Mouse (Mus musculus) adrenal gland, adult (tissue): ENCODE data around the gene Lnx1.

ENCODE experiments used
- DNase-seq, 2 experiments: peaks; one replicate each; pipeline ENCODE4 v3.0.0; 2022 to 2023; ENCODE audit warnings: low spot score in 1 of 2; ENCODE audit not compliant: inconsistent age in 2 of 2

The Lnx1 gene

GRCm38 (mm10) chr5:74656410-74656809, 46.3 kb downstream of the Lnx1 start:
- no peak for DNase-seq

DNA sequence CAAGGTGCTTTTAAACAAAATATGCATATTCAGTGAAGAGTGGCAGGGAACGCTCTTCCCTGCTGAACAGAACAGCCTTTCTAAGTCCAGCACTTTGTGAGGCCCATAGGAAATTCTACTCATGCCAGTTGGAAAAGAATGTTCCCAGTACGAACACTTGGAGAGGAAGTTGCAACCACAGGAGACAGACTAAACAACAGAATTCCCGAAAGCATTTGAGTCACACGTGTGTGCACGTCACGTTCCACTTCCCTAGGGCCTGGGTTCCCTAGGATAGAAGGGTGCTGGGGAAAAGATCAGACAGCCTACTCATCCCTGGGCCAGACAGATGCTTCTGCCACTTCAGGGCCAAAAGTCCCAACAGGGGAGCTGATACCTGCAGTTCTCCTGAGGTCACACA, 48.2 kb downstream of the Lnx1 start:
- DNase-seq, result no peak

GRCm38 (mm10) chr5:74653766-74654165, 48.9 kb downstream of the Lnx1 start:
- DNase-seq, result no peak

GRCm38 (mm10) chr5:74649122-74649521, 53.6 kb downstream of the Lnx1 start:
- DNase-seq, result no peak

DNA sequence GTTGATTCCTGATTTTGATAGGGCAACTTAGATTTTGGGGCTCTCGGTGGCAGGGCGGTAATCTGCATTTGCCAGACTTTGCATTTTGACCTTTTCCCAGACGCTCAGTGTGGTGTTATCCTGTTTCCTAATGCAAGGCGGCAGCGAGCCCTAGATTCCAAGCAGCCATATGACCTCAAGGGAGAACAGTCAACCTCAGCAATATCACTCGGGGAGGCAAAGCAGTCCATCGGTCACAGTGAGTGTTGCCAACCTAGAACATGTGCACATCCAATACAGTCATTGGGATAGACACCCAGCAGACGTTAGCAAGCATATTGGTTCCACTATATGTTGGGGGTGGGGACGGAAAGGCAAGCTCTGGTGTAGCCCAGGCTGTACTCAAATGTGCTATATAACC, 54.5 kb downstream of the Lnx1 start:
- no peak for DNase-seq

DNA sequence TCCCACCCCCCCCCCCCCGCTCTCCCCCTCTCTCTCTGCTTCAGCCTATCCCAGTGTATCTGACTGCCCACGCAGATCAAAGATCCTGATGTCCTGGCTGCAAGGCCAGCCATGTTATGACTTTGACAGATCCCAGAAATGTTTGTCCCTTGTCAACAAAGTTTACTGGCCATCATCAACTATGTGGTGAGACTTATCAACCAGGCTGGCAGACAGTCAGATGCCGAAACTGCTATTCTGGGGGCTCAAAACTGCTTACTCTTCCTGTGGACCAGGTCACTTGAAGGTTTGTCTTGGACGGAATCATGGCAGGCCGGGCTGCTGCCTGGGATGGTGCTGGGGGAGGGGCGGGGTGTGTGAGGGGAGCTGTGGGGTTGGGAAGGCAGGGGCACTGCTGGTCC, 55.1 kb downstream of the Lnx1 start:
- peak; percentile 64 to 74 for DNase-seq

GRCm38 (mm10) chr5:74642291-74642690, 60.4 kb downstream of the Lnx1 start:
- no peak for DNase-seq

DNA sequence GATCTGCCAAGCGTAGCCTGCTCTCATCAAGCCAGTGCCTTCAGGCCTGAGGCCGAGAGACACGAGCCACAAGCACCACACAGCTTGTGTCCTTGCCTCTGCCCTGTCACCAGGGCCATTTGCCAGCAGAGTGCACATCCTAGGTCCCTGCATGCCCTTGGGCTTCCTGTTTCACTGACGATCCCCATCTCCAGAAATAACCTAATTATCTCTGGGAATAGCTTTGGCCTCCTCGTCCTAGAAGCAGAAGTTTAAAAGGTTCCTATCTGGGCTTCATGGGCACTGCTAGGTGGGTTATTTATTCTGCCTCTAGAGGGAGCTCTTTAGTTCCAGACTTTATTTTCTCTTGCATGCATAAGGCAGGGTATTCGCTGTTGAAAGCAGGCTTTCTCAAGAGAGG, 61.7 kb downstream of the Lnx1 start:
- DNase-seq, result peak; percentile 78 to 90

DNA sequence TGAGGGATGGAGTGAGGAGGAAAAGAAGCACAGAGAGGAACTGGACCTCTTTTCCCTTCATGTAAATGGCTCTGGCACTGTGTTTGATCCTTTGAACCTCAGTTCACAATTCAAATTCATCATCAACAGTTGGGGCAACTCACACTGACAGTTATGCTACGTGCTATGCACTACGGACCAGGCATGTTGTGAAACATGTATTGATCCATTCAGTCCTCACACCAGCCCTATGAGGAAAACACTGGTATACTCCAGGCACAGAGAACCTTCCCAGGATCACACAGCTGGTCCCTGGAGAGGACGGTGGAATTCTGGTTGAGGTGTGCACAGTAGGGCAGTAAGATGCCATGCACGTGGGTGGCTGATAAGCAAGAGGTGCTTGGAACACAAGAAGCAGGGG, 62.2 kb downstream of the Lnx1 start:
- DNase-seq, result no peak

- DNase-seq, result no peak
Measured at GRCm38 (mm10) chr5:74639516-74639915, 63.2 kb downstream of the Lnx1 start.

DNA sequence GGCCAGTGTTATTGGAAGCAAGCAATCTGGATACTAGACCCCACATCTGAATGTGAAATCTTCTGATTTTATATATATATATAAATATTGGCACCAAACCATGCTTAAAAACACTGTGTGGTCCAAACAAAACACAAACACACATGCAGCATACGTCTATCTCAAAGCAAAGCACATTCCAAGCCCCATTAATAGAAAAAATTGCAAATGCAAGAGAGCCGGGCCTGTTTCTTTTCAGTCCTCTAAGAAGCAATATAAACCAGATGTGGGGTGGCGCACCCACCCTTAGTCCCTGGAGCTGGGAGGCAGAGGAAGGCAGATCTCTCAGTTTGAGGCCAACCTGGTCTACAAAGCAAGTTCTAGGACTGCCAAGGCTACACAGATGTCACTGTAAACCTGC, 68.3 kb downstream of the Lnx1 start:
- no peak for DNase-seq

GRCm38 (mm10) chr5:74633453-74633852, 69.3 kb downstream of the Lnx1 start:
- peak in 1 of 2 experiments; percentile 39 for DNase-seq

DNA sequence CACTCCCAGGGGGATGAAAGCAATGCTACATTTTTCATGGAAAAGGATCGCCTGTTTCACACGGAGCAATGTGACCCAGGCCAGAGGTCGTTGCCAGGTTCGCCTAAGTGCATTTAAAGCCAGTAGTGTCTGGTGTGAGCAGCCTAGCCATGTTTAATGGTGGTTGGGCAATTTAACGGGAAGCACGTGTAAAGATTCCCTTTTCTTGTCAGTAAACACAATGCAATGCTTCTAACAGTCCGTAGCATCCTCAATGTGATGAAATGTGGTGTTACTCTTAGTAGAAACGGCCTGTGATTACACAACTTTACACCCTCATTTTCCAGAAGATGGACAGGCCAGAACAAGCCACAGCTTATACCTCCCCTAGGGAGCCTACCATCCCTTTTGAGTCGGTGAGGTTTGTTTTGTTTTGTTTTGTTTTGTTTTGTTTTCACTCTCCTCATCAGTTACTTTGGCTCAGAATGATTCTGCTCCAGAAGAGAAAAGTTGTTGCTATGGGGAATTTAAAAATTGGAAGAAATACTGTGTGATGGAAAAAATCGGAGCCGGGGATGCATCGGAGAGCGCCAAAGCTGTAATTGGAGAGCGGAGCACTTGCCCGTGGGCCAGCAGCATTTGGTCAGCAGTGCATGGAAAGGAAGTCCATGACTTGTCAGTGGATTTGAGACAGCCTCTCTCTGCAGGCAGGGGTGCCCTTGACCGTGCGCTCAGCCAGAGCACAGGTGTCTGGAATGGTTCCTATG, 70.2 kb downstream of the Lnx1 start:
- no peak for DNase-seq

DNA sequence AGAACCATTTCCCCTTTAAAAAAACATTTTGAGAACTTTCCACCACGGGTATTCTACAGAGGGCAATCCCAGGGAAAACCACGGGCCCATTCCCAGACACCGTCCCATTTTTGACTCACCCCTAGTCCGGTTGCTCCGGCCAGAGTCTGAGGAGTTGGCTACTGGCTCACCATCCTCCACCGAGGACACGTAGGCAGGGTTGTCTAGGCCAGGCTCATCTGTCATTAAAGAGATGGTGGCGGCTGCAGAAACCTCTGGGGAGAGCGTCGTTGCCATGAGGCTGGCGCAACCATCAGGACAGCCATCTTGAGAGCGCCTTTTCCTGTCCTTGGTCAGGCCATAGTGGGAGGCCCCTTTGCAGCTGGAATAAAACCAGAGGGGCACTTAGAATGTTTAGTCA, 74.7 kb downstream of the Lnx1 start:
- no peak for DNase-seq

- DNase-seq, result no peak
Measured at GRCm38 (mm10) chr5:74624385-74624784, 78.3 kb downstream of the Lnx1 start.

DNA sequence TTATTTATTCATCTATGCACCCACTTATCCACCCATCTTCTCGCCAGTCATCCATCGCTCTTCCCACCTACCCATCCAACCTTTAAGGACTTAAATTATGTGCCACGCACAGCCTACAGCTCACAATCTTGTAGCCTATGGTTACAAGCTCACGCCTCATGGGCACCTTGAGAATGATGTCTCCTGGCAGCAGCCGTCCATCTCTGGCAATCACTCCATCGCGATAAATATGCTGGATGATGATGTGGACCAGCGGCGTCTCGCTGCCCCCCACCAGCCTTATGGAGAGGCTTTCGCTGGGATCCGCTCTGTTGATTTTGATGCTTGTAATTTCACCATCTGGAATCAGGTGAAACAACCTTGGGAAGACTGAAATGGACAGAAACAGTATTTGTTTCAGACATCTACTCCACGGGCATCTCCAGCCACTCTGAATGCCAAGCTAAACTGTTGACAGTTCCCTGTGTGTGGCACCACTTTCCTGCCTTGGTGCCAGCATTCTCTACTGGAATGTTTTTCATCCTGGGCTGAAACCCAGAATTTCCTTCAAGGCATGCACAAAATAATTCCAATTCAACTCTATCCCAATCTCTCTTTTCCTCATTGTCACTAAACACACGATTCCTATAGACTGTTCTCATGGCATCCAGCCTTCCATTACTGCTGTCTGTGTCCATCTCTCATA, 79.3 kb downstream of the Lnx1 start:
- no peak for DNase-seq

- DNase-seq, result peak in 1 of 2 experiments; percentile 50
Measured at GRCm38 (mm10) chr5:74621691-74622470, 80.8 kb downstream of the Lnx1 start.

DNA sequence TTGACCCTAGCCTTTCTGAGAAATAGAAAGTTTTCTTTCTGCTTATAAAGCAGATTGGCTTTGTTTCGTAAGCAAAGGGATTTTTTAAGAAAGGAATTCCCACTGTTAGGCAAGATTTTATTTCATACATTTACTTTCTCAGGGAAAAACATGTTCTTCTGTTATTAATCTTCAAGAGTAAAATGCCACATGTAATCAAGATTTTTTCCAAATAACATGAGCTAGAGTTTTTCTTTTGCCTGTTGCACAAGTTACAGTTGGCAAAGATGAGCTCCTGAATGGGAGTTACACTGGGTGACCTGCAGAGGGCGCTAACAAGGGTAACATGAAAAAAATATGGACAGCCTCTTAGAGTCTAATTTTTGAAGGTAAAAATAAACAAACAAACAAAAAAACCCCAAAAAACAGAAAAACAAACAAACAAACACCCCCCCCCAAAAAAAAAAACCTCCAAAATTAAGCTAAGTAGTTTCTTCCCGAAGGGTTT, 84.1 kb downstream of the Lnx1 start:
- DNase-seq, result peak in 1 of 2 experiments; percentile 66

- DNase-seq, result no peak
Measured at GRCm38 (mm10) chr5:74617816-74618572, 84.7 kb downstream of the Lnx1 start.

DNA sequence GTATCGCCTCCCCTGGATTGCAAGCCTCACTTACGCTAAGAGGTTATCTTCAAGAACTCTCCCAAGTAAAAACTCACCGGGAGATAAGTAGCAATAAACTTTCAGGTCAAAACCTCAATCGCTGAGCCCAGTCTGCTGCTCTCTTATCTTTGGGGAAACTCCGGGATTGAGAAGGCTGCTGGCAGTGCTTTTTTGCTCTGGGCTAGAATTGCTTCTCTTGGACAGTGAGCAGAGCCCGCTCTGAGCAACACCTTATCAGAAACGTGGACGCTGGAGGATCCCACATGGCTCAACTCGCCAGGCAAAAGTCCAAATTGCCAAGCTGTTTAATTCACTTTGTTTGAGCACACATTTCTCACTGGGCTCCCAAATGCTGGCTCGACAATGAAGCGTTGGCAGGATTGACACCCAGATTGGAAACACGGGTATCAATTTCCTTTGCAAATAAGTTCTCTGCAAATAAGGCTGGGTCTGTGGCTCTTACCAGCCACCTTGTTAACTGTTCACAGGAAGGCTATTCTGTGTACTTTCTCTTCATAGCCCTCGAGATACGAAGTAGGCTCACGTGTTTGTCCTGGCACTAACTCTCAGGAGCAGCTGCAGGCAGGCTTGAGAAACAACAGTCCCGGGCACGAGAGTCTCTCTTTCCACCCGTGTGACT, 89.1 kb downstream of the Lnx1 start:
- DNase-seq, result no peak
